Mouse (Mus musculus): Measurements from ENCODE around the gene Myrf.

Gene Myrf

GRCm38 (mm10) chr19:10203848-10204615, 36.5 kb downstream of the Myrf start, which contains the start of the genes Tmem258 and Fen1:
Tmem258 (plus strand) TSS chr19:10204014.
Fen1 (minus strand) TSS chr19:10204169.
- DNase-seq, result peak; percentile 93

DNA sequence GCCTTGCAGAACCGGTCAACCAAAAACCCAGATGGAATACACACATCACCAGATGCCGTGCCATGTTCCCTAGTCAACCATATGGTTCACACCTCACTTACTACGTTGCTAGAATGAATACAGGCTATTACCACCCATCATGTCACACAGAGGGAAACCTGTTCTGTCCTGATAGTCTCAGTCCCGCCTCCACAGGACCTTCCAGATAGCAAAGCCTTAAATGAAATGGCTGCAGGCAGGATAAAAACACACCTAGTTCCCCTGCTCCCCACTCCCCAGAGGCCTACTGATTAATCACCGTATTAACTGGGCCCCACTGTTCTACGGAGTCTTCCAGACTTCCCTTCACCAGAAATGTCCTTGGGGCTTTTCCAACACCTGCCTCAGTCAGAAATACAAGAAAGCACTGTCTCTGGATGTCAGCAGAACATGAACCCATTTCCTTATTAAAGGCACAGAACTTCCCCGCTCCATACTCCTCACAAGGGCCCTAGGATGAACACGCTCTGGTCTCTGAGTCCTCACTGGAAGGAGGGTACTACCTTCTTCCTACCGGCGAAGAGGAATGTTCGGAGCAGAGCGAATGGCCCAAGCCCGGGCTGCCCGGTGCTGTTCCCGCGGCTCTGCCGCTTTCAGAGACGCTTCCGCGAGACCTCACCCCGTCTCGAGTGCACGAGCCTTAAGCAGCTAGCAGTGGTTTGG, 37.3 kb downstream of the Myrf start:
- no peak for DNase-seq

- peak; percentile 74 for DNase-seq
Measured at GRCm38 (mm10) chr19:10198723-10199122, 41.8 kb downstream of the Myrf start.

DNA sequence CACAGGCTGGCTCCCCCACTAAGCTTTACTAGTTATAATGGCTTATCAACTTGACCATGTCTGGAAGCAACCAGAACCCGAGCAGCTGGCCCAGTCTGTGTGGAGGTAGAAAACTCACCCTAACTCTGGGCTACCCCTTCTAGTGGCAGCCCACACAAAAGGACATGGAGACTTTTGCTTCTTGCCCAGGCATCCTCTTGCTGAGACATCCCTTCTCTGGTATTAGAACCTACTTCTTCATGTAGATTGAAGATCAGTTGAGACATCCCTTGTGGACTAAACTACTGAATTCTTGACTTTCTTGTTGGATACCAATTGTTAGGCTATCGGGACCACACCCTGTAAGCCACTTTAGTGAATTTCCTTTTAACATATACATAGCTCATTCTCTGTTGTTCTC, 42.3 kb downstream of the Myrf start:
- DNase-seq, result no peak

- DNase-seq, result no peak
Measured at GRCm38 (mm10) chr19:10197130-10197529, 43.4 kb downstream of the Myrf start.

- DNase-seq, result no peak
Measured at GRCm38 (mm10) chr19:10195252-10195651, 45.3 kb downstream of the Myrf start.

GRCm38 (mm10) chr19:10194337-10194736, 46.2 kb downstream of the Myrf start:
- no peak for DNase-seq

DNA sequence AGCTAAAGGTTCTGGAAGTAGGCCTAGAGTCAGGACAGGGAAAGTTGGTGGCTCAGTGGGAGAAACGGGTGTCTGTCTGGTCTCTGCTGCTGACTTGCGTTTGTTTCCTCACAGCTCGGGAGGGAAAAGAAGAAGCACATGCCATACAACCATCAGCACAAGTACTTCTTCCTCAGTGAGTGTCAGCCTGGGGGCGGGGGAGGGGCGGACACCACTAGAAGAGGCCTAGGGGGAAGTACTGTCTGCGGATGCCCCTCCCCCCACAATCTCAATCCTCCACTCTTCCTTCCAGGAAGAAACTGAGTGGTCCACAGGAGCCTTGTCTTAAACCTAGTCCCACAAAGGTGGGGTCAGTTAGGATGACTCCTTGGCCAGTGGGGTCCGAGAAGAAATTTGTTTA, 49.2 kb downstream of the Myrf start:
- no peak for DNase-seq

DNA sequence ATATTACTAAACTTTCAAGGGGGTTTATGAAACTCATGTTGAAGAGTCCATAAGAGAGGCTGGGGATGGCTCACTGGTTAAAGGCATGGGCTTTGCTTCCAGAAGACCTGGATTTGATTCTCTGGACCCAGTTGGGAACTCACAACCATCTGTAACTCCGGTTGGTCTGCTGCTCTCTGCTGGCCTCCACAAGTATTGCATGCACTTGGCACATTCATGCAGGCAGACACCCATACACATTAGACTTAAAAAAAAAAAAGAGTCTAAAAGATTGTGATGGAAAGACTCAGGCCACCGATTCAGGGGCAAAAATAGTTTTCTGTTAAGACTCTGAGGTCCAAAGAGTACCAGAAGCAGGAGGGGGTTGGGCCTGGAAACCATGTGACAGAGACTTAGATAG, 49.8 kb downstream of the Myrf start:
- peak; percentile 65 for DNase-seq

GRCm38 (mm10) chr19:10189940-10190339, 50.6 kb downstream of the Myrf start:
- DNase-seq, result no peak

GRCm38 (mm10) chr19:10189022-10189421, 51.5 kb downstream of the Myrf start:
- no peak for DNase-seq

DNA sequence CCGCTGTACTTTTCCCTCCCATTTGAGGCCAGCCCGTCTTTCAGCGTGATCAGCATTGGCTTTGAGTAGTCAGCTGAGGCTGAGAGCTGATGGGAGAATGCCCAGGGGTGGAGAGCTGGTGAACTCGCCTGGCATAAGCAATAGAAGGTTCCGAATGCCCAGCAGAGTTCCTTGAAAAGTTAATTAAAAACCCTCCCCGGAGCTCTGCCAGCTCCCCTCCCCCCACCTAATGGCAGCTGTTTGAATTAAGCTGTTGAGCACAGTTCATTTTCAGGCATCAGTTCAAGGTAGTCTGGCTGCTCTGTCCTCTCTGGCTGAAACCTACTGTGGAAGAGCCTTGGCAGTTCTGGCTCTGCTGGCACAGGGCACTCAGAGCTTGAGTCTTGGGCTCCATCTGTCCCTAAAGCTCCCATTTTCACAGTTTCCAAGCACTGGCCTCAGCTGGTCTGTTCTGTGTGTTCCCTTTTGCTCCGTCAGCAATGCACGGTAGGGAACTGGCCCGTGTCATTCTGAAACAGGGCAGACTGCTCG, 52.2 kb downstream of the Myrf start:
- no peak for DNase-seq

GRCm38 (mm10) chr19:10186569-10186968, 54.0 kb downstream of the Myrf start:
- no peak for DNase-seq

DNA sequence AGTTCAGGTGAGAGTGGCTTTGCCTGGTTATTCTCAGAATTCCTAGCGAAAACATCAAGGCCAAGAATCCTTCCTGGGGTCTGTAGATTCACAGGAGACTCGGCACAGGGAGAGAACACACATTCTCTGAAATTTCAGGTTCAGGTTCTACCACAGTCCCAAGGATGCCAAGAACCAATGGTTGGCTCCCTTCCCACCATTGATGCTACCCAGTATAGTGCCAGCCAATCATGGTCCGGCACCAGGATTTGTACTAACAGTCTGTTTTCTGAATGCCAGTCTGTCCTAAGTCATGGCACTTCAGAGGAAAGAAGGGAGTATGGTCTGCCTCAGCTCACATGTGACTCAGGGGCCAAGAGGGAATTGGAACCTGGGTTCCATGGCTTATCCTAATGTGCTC, 54.7 kb downstream of the Myrf start:
- no peak for DNase-seq

DNA sequence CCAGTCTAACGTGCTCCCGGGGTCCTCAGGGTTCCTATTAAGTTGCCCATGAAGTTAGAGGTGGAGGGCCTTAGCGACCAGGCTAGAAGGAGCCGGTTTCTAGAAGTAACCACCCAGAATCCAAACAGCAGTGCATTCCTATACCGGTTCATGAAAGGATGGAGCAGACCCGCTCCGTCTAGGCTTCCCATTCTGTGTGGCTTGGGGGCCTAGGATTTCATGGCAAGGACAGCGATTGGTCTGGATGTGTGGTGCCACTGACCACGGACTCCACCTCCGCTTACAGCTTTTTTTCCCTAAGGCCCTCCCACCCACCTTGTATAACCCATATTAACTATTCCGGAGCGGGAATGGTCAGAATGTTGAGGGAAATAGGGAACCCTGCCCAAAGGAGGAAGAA, 56.5 kb downstream of the Myrf start:
- no peak for DNase-seq

GRCm38 (mm10) chr19:10183299-10183983, 57.1 kb downstream of the Myrf start:
- DNase-seq, result no peak

DNA sequence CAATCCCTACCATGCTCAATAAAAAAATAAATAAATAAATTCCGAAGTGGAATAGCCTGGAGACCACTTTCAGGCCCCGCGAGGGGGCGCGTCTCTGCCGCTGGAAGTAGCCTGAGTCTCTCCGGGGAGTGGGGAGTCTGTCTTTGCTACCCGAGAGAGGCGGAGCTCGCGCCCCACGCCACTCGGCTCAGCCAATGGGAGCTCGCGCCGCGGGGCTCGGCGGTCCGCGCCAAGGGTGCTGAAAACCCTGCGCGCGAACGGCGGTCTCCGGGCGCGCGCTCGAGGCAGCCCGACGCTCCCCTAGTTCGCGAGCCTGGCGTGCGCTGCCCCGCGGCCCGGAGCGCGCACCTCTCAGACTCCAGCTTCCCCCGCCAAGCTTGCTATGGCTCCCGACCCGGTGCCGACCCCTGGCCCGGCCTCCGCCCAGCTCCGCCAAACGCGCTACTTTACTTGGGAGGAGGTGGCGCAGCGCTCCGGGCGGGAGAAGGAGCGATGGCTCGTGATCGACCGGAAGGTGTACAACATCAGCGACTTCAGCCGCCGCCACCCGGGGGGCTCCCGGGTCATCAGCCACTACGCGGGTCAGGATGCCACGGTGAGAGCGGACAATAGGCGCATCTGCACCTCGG, 57.8 kb downstream of the Myrf start, which contains the start of gene Fads1:
Fads1 (plus strand) TSS at position 219 of the 629 bp plus-strand sequence.
- DNase-seq, result peak; percentile 92

DNA sequence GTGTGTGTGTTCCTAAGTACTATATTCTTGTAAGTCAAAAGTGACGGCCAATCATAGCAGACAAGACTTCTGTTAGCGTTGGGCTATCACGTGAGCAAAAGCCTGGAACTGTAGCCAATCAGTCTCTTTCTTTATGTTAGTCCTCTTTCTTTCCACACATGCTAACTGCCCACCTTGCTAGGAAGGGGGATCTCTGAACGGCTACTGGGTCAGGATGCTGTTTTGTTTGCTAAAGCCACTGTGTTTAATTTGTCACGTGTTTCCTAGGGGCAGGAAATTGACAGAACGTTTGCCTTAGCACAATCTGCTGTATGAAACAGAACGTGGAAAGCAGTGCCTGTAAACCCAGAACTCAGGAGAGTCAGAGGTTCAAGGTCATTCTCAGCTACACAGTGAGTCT, 58.4 kb downstream of the Myrf start:
- DNase-seq, result no peak

DNA sequence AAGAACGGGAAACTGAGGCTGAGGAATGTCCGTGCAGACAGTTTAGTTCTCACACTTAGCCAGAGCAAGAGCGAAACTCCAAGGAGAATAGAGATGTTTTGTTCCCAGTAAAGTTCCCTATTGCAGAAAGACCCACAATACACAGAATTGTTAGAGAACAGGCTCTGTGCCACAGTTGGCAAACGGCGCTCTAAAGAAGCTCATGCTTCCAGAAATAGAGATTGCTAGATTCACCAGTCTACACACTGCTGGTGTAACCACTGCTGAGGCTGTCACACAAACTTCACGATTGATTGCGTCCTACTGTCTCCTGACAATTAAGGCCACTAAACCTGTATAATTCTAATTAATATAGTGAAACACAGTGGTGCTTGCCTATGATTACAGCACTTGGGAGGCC, 59.3 kb downstream of the Myrf start:
- DNase-seq, result no peak

- no peak for DNase-seq
Measured at GRCm38 (mm10) chr19:10176941-10177372, 63.6 kb downstream of the Myrf start.

DNA sequence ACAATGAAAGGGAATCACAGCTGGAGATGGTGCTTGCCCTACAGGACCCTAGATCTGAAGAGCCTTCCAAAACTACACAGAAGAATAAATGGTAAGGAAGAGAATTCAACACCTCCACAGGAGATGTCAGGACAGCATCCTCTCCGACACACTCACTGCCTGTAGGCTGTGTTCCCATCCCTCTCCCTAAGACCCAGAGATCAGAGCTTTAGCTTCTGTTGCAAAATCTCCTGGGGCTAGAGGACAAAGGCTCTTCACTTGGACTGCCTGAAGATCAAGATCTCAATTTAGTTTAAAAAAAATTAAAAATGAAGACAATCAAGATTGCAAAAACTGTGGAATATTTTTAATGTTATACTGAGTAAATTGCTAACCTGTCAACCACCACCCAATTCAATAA, 64.1 kb downstream of the Myrf start:
- DNase-seq, result no peak

- no peak for DNase-seq
Measured at GRCm38 (mm10) chr19:10174956-10175355, 65.6 kb downstream of the Myrf start.
